Mouse (Mus musculus): ENCODE measurements around the gene Naxd. TPM values are rescaled to one million over a fixed set of nuclear protein-coding genes. Genes with fewer than 3 reads are reported as not detected.
A peak's percentile ranks its signal among the peaks of the same experiment; 100 is the strongest.
"Not testable (repeated sequence)": the region's sequence is repeated elsewhere in the genome, so short reads cannot be mapped to it uniquely, and the experiment has no call there.

Gene Naxd
- total RNA-seq (2021) = 10 to 100 TPM; 30.1 to 34.4 TPM
- long read RNA-seq, experiment 1, transcript Naxd-202 (10 exons, 1,307 nt) = major isoform, 20 of 34 reads
- long read RNA-seq, experiment 1, transcript Naxd-201 (10 exons, 1,359 nt) = minor isoform, 9 of 34 reads
- long read RNA-seq, experiment 1, partial matches to known transcripts = 1 of 34 reads
- long read RNA-seq, experiment 1, other reads (novel, unspliced or antisense) = 3 of 34 reads
- long read RNA-seq, experiment 2, transcript Naxd-202 (10 exons, 1,307 nt) = major isoform, 16 of 24 reads
- long read RNA-seq, experiment 2, partial matches to known transcripts = 1 of 24 reads
- long read RNA-seq, experiment 2, other reads (novel, unspliced or antisense) = 2 of 24 reads

DNA sequence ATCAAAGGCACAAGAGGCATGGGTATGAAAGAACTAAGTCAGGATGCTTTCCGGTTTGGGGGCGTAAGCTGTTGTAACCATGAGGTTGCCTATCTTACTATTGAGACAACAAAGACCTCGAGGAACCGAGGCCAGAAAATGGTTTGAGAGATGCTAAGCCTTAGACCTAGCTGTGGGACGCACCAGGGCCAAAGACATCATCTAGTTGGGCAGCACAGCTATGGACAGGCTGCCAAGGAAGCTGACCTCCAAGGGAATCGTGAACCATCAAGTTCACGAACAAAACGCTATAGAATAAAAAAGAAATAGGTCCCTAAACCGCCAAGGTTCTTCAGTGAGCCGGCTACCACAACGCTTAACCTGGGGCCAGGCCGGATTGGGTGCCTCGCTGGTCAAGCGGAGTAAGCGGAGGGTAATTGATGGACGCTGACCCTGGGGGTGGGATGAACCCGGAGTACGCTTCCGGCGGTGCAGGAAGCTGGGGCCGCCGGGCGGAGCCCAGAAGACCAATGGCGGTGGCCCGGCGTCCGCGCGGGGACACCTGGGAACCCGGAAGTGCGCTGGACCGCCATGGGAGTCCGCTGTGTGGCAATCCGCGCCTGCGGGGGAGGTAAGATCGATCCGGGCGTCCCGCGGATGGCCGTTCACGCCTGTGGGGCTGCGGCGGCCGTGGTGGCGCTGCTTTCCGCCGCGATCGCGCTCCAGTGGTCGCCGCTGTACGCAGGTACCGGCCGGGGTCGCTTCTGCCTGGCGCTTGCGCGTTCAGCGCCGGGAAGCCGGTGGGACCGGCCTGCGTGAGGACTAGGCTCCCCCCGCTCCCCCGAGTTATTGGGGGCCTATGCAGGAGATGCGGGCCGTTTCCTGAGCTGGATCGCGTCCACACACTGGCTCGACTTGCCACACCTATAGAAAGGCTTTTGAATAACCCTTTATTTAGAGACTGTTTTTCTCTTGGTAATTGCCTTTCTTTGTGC lies at the start of gene Naxd:
Gene Naxd (plus strand): TSS at position 490 of the 974 bp plus-strand sequence.
- peak; percentile 91 to 95 for DNase-seq

DNA sequence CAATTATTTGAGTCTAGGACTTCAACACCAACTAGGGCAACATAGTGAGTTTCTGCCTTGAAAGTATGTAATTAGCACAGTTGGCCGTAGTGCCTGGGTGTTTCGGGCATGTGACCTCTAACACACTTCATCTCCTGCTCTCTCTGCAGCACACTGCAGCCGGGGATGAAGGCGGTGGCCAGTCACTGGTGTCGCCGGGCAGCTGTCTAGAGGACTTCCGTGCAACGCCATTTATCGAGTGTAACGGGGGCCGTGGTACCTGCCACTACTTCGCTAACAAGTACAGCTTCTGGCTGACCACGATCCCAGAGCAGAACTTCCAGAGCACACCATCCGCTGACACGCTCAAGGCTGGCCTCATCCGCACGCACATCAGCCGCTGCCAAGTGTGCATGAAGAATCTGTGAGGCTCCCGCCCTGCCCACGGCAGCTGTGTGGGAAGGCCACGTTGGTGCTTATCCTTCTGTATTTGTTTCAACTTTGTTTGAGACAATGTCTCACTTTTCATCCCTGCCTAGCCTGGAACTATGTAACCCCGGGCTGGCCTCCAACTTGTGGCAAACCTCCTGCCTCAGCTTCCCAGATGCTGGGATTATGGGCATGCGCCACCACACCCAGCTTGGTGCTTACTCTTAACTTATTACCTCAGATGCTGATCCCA lies 49.3 kb upstream of the Naxd start:
- no peak for DNase-seq

DNA sequence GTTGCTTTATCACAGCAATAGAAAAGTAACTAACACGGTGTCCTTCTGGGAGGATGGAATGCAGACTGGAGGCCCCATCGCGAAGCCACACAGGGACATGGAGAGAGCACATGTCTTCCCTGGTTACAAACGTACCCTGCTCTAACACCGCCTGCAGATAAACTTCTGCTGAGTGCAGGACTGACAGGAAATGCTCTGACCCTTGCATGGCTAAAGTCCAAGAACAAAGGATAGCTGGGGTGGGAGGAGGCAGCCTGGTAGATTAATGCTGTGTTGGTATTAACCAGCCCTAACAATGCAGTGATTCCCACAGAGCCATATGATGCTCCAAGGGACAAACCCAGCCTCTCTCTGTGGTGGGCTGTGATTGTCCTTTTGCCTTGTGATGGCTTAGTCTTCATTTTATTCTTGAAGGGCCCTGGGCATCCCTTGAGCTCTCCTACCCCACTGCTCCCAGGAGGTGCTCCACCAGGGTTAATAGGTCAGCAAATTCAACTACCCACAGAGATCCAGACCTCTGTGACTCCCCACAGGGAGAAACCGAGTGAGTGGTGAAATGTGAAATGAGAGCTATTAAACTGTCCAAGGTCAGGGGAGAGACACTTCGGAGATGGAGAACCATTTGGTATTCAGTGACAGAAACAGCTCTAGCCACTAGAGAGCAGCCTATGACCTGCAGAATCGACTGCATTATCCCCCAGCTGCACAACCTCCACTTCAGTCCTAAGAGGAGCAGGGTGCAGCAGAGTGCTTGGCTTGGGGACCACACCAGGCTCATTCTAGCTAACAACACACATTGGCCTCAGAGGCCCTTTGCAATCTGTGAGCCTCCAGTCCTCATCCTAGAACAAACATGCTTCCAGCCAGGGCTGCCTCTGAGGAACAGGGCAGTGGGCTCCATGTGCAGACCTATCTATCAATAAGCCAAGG lies 46.9 kb upstream of the Naxd start:
- peak; percentile 53 to 54 for DNase-seq

DNA sequence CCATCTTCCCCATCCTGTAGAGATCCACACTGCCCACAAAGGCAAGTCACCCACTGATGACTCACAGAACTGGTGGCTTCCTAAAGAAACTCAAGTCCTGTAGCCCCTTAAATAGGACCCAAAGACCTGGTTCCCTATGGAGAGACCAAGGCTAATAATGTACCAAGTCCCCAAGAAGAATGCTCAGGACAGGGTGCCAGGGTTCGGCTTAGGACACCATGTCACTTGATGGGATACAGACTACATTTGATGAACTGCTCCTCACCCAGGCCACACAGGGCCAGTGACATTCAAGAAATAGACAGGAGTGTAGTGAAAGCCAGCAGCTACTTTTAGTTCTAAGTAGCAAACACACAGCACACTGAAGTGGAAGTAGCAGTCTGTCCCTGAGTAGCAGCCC lies 45.2 kb upstream of the Naxd start:
- no peak for DNase-seq

DNA sequence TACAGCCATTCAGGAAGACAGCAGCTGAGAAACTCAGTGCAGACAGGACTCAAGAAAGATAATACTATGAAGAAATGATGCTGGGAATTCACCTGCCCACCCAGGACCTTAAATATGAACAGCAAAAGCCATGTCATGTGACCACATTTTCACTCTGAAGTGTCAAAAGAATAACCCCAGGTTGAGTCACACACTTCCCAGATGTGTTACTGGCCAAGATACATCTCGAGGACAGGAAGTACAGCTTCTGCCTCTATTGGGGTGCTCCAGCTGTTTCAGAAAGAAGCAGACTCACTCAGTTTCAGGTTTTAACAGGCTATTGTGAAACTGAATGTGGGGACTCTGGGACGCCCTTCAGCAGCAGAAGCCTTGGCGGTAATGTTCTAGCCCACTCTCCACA lies 44.7 kb upstream of the Naxd start:
- DNase-seq = no peak

DNA sequence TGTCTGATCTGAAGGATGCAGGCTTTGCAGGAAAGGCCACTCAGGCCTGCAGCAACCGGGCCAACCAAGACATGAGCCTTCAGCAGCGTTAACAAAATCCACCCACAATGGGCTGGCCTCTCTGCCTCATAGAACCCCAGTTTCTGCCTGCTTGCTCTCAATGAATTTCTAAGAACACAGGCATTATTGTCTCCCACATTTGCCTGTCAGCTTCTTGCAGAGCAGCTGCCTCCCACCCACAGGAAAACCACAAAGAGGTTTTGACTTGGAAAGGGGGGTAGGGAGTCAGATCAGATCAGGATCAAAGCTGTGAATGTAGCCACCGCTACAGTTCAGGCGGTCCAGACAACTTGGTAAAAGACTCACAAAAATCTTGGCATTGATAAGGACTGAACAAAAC lies 44.3 kb upstream of the Naxd start:
- no peak for DNase-seq

DNA sequence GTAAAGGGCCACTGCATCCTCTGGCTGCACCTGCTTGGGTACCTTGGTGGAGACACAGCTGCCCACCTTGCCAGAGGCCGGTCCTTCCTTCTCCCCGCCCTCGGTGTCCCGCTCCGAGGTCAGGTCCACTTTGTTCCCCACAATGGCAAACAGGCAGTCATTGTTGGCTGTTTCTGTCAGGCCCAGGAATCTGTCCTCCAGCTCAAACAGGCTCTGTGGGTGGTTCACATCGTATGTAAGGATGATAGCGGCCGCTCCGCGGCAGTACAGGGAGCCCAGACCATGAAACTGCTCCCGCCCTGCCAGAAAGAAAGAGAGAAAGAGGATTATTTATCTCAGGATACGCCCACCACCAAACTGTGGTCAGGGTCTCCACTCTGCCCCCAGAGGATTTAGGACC lies 43.1 kb upstream of the Naxd start:
- no peak for DNase-seq

DNA sequence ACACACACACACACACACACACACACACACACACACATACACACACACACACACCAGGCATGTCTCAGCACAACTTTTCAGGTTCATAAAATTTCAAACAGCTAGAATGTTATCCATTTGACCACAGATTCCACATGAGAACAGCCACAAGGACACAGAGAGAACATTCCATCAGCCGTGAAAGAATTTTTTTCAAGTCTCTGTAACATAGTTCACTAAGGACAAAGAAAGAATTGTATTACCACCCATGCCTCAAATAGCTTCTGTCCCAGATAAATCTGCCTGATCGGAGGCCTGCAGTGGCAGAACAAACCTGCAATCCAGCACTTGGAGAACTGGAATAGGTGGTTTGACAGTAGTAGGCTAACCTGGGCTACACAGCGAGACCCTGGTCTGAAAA lies 40.0 kb upstream of the Naxd start:
- DNase-seq = no peak

DNA sequence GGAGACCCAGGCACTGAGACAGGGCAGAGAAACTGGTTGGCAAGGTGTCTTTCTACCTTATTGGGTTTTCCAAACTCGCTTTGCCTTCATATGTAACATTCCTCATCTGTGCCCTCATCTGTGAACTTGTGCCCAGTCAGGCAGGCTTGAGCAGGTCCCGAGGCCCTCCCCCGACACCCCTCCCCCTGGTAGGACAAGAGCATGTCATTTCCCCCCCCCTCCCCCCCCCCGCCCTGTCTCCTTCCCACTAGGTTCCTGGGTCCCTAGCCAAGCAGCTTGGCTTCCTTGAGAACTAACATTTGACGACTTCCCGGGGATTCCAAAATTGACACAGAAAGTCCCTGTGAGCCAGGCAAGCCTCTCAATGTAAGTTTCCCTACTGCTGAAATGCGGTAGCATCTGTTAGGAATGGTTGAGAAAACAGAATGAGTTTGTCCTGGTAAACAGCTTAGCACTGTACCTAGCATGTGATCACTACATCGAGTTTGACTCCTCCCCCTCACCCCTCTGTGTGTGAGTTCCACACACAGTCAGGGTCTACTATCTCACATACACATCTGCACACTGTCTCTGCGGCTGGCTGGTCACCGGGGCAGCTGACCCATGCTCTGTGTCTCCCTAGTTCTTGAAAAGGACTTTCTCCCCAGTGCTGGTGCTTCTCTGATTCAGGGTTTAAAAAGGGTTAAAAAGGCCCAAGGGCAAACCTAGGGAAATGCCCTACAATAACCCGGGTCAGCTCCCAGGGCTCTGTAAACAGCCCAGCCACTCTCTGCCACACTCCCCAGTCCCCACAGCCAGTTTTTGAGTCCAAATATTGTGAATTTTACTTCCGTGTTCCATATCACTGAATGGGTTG lies 39.1 kb upstream of the Naxd start:
- DNase-seq = peak in 1 of 2 experiments; percentile 46

DNA sequence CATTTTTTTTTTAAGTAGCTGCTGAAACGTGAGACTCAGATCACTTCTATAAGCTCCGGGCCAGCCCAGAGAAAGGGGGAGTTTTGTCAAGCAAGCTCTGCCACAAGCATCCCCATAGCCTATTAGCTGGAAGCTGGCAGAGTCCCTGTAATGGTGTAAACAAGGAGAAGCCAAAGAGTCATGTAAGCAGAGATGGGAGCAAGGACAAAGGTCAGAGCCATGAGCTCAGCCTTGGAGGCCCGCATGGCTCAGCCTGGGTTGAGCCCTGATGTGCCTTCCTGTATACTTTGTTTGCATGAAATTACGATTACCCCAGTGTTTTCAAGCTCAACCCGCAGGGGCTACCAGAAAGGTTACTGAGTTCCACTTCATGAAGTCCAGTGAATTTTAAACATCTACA lies 38.3 kb upstream of the Naxd start:
- no peak for DNase-seq

DNA sequence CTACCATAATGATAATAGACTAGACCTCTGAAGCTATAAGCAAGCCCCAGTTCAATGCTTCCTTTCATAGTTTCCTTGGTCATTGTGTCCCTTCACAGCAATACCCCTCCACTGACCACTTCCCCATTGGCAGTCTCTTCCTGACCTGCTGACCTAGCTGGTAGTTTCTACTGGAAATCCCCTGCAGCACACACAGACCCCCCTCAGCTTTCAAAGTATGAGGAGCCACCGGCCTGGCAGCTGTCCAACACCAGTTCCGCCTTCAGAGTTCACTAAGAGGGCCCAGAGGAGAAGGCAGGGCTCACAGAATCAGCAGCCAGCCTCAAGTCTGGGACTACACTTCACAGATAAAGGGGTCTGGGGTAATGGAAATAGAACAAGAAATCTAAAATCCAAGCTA lies 36.4 kb upstream of the Naxd start:
- DNase-seq = peak in 1 of 2 experiments; percentile 62

DNA sequence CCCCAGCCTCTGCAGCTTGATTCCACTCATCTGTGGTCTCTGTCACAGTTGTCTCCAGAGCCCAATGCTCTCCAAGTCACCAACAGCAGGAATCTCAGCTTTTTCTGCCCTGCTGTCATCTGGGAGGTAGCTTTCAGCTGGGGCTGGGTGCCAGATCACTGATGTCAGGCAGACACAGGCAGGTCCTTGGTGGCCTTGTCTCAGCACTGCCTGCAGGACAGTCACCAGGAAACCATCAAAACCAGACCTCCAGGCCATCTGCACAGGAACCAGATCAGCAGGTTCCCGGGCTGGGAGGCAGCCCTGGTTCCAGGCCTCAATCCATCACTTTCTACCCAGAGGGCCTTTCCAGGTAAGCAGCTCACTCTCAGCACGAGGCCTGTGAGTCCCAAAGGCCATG lies 35.5 kb upstream of the Naxd start:
- DNase-seq = no peak

DNA sequence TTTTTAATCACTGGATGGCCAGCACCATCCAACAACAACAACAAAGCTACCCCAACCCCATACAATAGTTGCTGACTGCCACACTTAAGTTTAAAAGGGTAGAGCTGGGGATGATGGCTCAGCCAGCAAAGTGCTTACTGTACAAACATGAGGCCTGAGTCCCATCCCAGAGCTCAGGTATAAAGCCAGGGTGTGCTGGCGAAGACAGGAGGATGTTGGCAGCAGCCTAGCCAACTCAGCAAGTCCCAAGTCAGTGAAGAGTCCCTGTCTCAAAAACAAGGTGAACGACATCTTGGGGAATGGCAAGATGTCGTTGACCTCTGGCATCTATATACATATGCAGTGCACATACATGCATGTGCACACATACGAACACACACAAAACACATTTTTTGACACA lies 34.7 kb upstream of the Naxd start:
- DNase-seq = no peak

DNA sequence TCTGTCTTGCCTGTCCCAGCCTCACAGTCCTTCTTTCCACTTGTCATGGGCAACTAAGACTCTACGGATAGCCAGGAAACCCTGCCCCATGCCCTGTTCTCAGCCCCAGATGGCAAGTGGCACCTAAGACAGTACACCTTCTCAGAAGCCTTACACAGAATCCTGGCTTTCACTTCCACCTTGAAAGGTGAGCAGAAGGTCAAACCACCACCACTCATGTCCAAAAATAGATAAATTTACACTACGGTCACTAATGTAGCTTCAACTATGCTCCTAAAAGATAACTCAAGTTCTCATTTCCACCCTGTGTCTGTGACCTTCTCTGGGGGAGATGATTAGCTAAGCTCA lies 33.8 kb upstream of the Naxd start:
- no peak for DNase-seq

DNA sequence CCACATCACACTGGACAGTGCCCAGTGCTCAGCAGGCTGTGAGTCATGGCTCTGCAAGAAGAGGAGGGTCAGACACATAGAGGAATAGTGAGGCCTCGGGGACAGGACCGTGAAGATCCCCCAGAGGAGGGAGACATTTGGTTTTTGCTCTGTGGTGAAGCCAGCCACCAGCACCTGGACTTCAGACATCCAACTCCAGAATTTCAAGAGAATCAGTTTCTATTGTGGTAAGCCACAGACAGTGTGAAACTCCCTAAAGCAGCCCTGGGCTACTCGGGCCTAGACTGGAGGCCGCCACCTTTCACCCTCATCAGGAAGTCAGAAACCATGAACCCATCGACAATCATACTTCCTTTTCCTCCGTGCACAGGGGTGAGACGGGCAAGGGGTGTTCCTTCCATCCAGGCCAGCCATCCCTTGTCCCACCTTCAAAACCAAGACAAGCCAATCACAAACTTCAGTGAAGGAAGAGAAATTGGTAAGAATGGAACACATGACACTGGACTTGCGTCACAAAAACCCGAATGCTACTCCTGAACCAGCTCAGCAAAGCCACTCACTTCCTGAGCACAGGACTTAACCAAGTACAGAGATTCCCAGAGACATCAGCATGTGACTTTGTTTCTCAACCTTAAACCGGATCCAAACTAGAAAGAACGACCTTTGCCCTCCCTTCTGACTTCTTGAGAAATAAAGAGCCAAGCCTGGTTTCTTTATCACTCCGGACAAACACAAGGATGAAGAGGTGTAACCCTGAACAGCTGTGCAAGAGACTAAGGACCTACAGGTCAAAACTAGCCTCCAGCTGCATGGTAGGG lies 33.2 kb upstream of the Naxd start:
- DNase-seq = peak in 1 of 2 experiments; percentile 70

DNA sequence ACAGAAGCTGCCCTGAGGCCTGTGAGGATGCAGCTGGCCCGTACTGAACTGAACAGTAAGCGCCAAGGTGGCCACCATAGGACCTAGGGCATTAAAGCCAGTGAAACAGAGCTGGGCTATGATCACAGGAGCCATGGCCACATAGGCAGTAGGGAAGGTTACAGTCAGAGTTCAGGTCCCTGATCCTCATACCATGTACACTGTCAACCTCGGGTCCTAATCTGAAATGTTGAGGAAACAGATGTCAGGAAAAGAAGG lies 32.7 kb upstream of the Naxd start:
- DNase-seq = no peak

DNA sequence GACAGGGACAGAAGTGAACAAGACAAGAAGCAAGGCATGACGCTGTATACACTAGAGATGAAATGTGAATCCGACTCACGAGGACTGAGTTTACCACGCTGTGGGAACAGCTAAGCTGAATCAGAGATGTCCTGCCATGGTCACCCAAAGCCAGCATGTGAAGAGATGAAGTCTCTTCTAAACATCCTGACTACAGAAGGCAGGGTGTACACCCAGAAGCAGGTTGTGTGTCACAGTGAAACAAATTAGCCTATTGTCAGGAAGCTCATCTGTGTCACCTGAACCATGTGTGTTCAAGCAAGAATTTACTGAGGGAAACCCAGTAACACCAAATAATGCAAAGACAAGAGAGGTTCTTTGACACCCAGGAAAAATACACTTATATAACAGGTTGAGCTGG lies 31.7 kb upstream of the Naxd start:
- DNase-seq = no peak

DNA sequence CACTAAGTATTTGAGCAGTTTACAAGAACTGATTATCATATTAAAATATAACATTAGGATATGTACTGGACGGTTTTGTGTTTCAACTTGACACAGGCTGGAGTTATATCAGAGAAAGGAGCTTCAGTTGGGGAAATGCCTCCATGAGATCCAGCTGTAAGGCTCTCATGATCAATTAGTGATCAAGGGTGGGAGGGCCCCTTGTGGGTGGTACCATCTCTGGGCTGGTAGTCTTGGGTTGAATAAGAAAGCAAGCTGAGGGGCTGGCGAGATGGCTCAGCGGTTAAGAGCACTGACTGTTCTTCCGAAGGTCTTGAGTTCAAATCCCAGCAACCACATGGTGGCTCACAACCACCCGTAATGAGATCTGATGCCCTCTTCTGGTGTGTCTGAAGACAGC lies 30.8 kb upstream of the Naxd start:
- not testable (repeated sequence) for DNase-seq

DNA sequence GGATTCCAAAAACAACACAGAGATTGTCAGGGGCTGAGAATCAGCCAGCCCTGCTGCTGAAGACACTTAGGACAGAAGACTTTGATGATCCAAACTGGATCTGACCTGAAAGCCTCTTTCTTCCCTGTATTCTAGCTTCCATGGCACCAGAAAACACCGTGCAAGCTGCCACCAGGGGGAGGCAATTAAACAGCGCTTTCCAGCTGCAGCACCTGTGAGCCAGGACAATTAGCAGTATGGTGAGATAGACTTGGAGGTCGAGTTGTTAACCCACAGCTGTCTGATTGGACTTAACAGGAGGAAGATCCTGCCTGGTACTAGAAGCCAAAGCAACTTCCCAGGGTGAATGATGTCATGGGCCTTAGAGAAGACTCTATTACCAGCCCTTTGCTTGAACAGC lies 28.2 kb upstream of the Naxd start:
- DNase-seq = peak; percentile 50 to 76

DNA sequence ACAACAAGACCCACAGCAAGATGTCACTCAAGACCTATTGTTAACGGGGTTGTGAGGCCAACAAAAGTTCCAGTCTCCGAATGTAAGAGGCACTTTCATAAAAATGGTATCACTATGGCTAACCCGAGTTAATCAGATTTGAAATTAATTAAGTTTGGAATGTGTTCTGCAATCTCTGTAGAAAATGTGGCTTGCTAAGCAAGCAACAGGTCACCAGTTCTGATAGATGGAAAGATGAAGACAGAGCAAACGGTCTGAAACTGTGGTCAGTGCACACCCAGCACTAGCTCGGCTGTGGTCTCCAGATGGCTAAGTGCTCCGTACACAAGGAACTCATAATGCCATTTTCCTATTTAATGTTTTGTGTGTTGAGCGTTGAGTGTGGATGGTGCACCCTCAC lies 26.6 kb upstream of the Naxd start:
- DNase-seq = no peak
